Mouse (Mus musculus) left cerebral cortex, postnatal 25 days (tissue): ENCODE measurements around the gene Fam53b. TPM values are rescaled to one million over a fixed set of nuclear protein-coding genes. Genes with fewer than 3 reads are reported as not detected.

Experiments used
- DNase-seq, 2 experiments: peaks; one replicate each; pipeline ENCODE4 v3.0.0; 2022; ENCODE audit warnings: low spot score in 2 of 2, mixed read lengths in 1 of 2
- intact Hi-C: fragments of 180-260 bp; cut with DNase I; formaldehyde crosslinking; loops from one replicate; pipeline ENCODE4 v1.15.1; 2025
- total RNA-seq, 2 experiments: library from RNA; stranded (reverse); gene quantifications; 2 replicates each; pipeline ENCODE4 v1.2.3; 2021

The Fam53b gene
- total RNA-seq, 2 experiments from 2014 or later = 48.1 to 50.7 TPM

DNA sequence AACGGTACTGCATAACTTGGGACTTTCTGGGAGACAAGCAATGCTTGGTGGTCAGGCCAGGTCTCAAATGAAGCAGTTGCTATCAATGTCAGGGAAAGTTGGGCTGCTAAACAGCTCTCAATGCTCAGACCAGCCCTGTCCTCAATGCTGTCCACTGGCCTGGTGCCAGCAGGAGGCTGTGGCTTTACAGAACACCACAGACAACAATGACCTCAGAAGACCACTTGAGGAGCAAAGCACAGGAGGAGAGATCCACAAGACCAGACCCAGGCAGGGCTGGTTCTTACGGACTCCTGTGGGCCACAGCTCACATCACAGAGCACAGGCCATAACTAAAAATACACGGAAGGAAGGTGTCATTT lies 59.3 kb downstream of the Fam53b start:
- intact Hi-C loops = no loop called here
- no peak for DNase-seq

DNA sequence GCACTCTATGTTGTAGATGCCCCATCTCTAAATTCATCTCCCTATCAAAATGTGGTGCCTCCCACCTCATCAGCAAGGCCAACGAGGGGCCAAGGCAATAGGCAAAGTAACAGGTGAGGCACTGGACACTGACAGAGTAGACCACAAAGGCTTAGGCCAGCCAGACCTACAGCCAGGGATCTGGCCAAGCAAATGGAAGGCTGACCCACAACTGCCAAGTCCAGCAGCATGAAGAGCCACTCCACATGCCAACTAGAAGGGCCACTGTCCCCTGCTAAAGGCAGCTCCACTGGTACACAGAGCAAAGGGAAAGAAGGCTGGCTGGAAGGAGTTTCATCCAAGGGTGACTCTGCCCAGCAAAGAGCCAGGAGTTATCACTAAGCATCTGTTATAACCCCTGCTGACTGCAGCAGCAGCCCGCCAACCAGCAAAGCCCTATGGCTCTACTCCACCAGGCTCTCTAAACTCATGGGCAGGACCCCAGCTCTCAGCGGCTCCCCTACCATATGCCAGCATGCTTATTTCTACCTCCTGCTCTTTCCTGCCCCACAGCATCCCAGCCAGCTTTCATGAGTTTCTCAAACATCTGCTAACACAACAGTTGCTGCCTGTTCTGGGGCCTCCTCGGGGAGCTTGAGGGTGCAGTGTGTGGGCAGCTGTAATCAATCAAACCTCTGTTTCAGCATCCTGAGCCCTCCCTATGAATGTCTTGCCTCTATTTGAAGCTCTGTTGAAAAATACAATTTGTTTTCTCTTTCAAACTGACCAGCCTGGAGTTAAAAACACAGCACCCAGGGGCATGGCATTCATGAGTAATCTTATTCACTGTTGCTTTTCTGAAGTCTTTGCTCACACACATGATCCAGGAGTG lies 59.9 kb downstream of the Fam53b start:
- DNase-seq = no peak
- intact Hi-C loops = no loop called here

DNA sequence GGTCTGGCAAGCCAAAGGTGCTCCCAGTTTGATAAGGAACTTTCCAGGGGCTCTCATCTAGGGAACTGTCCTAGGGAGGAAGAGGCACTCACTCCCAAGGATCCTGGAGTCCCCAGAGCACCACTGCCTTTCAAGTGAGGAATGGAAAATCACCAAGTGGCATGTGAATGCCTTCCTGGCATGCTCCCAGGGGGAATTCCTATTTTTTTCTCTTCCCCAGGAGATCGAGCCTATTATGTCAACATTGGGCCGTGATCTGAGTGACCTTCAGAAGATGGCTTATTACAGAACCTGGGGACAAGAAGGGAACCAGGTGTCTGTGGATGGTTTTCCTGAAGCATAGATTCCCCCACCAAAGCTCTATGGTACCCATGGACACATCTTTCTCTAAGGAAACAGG lies 62.0 kb downstream of the Fam53b start:
- intact Hi-C loops = no loop called here
- no peak for DNase-seq

DNA sequence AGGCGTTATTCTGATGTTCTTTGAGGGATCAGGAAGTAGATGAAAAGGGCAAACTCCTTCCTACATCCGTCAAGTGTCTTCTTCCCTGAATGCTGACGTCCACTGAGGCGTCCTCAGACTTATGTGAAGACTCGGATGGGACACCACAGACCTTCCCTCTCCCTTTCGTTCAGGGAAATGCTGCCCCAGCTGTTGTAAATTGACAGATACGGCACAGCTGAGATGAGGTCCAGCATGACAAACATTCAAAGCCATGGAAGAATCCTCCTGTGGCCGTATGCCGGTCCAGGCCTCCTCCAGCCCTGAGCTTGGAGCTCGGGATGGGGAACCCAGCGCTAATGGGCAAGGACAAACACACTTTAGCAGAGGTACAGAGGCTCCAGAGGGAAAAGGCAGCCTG lies 64.2 kb downstream of the Fam53b start:
- no peak for DNase-seq
- intact Hi-C loops = no loop called here

DNA sequence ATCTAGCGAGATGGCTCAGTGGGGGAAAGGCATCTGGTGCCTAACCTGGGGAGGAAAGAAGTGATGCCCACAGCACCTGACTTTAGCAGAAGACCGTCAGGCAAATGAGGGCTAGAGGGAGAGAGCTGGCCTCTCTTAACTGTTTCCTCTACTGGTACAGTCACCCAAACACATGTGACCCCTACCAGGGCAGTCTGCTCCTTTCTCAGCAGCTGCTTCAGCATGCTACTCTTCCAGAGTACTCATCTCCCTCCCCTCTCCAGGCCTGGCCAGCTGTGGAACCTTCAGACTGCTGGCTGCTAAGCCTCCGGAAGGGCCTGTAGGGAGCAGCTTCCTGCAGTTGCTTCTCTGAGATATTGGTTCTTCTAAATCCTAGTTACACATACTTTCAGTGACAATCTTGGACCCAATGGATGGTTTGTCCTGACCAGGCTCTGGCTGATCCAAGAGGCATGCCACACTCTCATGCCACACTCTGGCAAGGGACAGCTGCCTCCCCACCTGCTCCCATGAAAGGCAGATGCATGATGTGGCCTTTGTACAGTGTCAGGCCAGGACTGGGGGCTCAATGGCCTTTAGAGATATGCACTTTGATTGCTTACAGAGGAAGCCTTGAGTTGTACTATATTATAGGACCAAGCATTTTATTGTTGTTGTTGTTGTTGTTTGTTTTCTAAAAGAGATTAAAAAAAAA lies 65.5 kb downstream of the Fam53b start:
- intact Hi-C loops = no loop called here
- no peak for DNase-seq

DNA sequence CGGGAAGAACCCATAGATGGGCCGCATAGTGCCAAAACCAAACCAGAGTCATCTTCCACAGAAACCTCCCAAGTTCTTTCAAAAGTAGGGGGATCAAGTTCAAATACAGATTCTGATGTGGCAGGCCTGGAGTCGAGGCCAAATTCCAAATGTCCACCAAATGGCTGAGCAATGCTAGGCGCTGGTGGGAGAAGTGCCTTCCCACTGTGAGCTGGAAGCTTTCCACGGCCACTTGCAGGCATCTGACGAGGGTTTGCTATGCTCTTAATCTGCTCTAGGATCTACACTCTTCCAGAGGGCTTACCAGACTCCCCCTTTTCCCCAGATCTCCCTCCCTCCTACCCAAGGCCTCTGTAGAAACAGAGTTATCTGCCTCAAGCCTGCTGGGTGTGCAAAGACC lies 66.6 kb downstream of the Fam53b start:
- no peak for DNase-seq
- intact Hi-C loops = no loop called here

- peak in 1 of 2 experiments; percentile 76 for DNase-seq
- intact Hi-C loops = no loop called here
Observed at GRCm38 (mm10) chr7:132742912-132743311, 70.8 kb downstream of the Fam53b start.

DNA sequence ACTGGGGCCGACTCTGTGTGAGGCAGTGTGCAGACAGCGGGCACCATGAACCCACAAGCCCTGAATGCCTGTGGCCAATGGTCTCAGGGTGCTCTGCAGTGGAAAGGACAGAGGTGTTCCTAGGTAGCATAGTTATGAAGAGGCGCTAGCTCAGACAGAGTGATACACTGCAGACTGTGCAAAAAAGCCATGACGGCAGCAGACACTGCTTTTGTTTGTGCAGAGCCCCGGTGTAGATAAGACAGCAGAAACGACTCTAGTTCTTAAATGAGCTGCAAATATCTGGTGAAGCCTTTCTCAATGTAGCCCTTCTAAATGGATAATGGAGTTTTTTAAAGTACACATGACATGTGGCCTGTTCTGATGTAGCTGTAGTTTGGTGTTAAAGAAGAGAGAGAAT lies 73.9 kb downstream of the Fam53b start:
- no peak for DNase-seq
- intact Hi-C loops = no loop called here

DNA sequence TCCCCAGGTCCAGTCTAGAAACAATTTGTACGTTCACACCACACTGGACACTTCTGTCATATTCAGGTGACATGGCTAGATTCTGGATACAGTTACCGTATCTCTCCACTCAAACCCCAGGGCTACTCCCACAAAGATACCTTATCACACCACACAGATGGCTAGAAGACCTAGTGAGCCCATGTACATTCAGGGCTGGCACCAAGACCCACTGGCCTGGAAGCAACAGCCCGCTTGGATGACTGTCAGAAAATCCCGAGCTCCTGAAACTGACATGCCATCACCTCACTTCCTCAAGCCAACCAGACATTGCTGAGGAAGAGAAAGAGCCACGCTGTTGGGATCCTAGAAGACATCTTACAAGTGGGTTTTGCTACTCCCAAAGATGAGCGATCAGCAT lies 74.8 kb downstream of the Fam53b start:
- intact Hi-C loops = no loop called here
- no peak for DNase-seq

- intact Hi-C loops = no loop called here
- DNase-seq = peak in 1 of 2 experiments; percentile 81
Observed at GRCm38 (mm10) chr7:132736099-132736862, 77.4 kb downstream of the Fam53b start.

- no peak for DNase-seq
- intact Hi-C loops = no loop called here
Observed at GRCm38 (mm10) chr7:132735145-132735544, 78.5 kb downstream of the Fam53b start.

DNA sequence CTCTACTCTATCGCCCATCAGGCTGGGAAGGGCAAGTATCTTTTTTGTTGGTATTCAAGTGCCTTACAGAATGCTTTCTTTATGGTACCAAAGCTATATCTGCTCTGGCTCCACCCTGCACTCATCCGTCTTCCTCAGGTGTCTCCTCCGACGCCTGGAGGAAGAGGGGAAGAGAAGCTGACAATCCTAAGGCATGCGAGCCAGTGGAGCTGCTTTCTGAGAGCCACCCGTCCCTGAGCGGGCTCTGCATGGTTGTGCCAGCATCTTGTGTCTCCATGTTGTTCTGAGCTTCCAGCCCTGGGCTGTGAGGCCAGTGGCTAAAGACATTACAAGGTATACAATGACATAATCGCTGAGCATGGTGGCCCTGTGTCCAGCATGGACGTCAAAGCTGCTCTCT lies 79.5 kb downstream of the Fam53b start:
- no peak for DNase-seq
- intact Hi-C loops = no loop called here

DNA sequence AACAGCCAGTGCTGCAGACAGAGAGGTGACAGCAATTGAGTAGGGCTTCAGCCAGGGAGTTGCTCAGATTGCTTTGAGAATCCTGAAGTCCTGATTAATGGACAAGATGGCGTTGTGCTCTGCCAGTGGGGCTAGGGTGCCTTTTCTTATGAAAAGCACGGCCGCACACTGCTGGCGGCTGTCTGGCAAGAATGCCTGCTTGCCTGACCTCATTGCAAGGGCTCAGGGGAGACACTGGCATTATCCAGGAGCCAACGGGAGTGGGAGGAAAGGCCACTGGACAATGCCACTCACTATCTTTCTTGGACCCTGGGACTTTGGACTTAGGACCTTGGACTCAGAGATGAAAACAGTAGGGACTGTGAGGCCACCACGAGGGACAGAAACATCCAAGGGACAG lies 80.2 kb downstream of the Fam53b start:
- DNase-seq = no peak
- intact Hi-C loops = no loop called here

GRCm38 (mm10) chr7:132732136-132732789 lies 81.4 kb downstream of the Fam53b start:
- DNase-seq = no peak
- intact Hi-C loops = no loop called here

DNA sequence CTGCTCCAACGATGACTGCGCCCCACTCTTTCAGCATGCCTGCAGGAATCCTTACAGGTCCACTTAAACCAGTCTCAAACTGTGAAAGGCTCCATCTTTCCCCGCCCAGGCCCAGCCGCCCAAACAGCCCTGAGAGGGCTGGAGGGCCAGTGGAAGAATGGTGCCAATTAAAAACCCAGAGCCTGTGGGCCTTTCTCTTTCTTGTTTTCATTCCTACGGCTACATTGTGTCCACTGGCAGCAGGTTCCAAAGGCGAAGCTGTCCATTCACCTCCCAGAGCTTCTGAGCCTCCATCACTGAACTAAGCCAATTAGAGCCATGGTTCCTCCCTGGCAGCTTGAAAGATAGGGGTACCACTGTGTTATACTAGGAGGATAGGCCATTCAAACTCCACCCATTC lies 82.1 kb downstream of the Fam53b start:
- DNase-seq = no peak

DNA sequence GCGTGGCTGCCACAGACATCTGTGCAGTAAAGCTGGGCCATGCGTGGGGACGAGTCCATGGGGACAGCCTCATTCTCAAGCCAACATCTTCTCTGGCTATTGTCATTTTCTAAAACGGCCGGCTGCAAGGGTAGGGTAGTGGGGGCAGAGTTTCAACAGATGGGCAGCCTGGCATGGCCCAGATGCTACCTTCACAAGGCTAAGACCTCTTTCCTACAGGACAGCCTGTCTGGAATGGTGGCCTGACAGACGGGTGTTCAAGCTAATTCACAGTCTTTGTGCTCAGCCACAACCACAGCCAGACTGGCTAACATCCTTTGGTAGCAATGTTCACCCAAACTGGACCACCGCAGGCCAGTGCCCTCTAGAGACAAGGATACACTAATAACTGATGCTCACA lies 83.2 kb downstream of the Fam53b start:
- no peak for DNase-seq
- intact Hi-C loops = no loop called here

More for the DNA sequence above, 82.1 kb downstream of the Fam53b start:
- intact Hi-C loops = no loop called here

- DNase-seq = no peak
- intact Hi-C loops = no loop called here
Observed at GRCm38 (mm10) chr7:132729093-132729831, 84.4 kb downstream of the Fam53b start.

DNA sequence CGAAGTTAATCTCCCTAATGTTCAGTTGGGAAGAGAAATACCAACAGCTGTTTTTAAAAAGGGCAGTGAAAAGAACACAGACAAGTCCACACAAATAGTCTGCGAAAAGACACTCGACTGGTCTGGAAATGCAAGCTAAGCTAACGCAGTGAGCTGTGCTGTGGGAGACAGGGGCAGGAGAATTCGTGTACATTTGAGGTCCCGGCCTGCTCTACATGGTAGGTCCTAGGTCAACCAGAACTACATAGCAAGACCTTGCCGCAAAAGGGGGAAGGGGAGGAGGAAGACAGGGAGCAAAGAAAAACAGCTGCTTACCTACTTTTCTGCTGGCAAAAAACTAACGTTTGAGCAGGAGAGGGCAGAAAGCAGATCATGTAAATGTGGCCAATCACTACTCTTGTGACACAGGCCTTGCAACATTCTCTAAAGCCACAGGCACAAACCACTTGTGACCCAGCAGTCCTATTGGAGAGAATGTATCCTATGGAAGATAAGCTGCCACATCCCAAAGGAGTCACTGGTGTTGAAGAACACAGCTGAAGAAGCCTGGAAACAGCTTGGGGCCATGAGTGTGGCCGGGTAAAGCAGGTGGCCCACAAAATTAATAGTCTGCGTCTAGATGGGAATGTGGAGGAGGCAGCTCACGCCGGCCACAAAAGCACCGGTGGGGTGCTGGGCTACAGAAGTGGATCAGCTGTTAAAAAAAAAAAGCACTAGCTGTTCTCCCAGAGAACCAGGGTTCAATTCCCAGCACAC lies 87.4 kb downstream of the Fam53b start:
- intact Hi-C loops = no loop called here

More for the DNA sequence above, 87.4 kb downstream of the Fam53b start:
- no peak for DNase-seq
